Mouse (Mus musculus) heart, postnatal 10 days (tissue): ENCODE measurements at regions not wholly inside any gene's neighbourhood (a gene's known extent, or its start where the extent isn't known, plus 50 kb on each side); places are given as distances from the start of the nearest gene placed in this dataset.

ENCODE experiments used
- DNase-seq, 2 experiments: peaks; one replicate each; pipeline ENCODE4 v3.0.0; 2021
- intact Hi-C: fragments of 180-260 bp; cut with DNase I; formaldehyde crosslinking; loops from one replicate; pipeline ENCODE4 v1.15.1; 2025

DNA sequence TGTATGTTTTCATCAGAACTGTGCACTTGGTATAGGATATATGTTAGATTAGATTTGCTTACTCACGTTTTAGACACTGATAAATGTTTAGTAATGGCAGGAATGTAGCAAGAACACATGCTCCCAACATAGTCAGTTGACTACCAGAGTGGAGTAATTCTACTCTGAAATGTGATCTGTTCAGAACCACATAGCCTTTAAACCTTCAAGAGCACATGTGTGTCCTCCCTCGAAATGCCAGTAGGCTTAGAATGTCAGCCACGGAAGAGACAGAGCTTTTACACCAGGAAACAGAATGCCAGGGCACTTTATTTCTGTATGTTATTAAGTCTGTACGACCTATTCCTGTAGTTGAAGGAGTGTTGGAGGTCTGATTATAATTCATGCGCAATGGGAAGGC is 51.3 kb upstream of the Cd28 start:
- no peak for DNase-seq
- intact Hi-C loops: loop anchor here (5.0 kb wide), 2 partner anchors 98 to 197 kb away; partner anchors contain the start of gene Raph1

DNA sequence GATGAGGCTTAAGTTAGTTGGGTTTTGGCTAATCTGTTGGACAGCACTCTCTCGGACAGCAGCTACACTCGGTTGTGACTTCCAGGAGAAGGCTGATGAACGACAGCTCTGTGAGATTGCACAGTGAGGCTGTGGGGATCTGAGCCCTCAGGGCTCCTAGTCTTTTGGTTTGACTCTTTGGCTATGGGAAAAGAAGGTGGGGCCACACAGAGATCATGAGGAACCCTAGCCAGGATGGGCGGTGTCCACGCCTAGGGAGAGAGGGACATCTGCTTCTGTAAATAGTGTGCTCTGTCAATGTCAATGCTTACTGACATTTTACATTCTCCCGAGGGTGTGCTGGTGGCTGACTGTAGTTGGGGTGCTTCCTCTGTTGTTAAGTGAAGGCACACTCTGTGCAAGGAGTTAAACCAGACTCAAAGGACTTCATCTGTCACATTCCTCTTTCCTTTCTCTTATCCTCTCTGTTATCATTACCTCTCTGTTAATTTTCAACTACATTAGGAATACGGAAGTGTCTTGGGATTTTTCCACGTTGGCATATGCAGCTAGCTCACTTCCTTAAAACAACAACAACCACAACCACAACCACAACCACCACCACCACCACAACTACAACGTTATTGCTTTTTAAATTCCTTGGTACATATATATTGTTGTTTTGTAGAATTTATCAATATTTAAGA is 54.2 kb upstream of the Cd28 start:
- peak; percentile 67 to 72 for DNase-seq
- intact Hi-C loops: no loop called here

DNA sequence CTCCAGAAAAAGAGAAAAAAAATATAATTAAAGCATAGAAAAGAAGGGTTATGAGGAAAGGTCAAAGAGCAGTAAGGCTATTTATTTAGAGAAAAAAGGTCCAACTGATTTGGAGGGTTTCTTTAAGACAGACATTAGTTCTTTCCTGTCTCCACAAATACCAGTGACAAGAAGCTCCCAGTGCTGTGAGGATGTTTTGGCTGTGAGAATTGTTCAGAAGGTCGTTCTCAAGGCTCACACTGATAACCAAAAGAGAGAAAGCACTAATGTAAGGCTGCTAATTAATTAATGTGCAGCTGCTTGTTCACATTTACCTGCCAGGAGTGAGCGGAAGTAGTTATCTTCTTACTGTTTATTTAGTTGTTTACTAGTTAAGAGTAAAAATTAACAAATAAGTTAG is 54.7 kb upstream of the Cd28 start:
- intact Hi-C loops: no loop called here
- no peak for DNase-seq

DNA sequence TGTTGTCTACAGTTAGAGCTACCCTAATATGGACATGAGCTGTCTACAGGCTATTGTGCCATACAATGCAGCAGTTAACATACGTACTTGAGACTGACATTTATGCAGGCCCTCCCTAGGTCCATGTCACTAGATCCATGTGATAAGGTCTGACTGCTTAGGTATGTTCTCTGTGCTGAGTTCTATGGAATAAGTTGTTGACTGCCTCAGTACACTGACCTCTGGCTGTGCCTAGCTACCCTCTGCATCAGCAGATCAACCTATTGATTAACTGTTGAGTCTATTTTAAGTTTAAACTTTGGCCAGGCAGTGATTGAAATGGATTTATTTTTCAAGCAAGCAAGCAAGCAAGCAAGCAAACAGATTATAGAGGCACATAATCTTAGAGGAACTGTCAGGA is 57.0 kb upstream of the Cd28 start:
- no peak for DNase-seq

DNA sequence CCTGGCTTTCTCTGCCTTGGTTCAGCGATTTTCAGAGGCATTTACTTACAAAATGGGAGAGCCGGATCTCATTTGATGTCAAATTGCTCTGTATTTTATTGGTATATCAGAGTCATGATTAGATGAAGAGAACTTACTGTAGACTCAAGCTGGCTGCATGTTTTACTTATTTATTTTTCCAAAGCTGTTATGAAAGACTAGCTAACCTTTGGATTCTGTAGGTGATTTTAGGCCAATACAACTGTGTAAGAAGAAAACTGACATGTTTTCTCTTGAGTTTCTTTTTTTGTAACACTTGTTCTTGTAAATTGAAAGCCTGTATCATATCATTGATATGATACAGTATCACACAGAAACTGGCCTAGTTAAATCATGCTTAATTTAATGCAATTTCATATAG is 57.6 kb upstream of the Cd28 start:
- intact Hi-C loops: no loop called here
- no peak for DNase-seq

More for the DNA sequence above, 57.0 kb upstream of the Cd28 start:
- intact Hi-C loops: no loop called here

DNA sequence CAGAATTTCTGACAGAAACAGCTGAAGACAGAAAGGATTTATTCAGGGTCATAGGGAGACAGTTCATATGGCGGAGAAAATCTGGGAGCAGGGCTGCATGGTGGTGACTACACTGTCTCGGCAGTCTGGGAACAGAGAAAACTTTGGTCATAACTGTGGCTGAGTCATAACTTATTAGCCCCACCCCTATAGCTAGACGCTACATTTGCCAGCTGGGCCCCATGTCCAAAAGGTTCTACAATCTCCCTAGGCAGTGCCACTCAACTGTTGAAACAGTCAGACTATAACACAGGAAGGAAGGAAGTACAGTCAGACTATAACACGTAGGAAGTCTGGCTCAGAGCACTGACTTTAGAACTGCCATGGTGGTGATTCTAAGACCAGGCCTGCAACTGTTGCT is 58.2 kb upstream of the Cd28 start:
- intact Hi-C loops: no loop called here
- no peak for DNase-seq

DNA sequence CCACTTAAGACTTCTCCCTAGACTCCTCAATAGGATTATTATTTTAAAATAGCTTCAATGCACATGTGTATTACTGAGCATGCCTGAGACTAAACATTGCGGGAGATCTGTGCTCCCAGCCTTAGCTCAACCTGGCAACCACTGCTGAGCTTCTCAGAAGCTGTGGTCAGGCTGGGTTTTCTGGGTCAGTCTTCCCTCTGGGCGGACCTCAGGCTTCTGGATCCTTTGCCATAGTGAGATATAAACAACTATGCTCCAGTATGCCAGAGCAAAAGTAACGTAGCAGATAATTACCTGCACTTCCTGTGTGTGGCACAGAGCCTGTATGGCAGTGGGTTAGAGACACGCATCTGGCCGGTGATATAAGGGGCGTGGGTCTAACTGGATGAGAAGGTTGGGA is 59.1 kb upstream of the Cd28 start:
- DNase-seq: no peak
- intact Hi-C loops: no loop called here

DNA sequence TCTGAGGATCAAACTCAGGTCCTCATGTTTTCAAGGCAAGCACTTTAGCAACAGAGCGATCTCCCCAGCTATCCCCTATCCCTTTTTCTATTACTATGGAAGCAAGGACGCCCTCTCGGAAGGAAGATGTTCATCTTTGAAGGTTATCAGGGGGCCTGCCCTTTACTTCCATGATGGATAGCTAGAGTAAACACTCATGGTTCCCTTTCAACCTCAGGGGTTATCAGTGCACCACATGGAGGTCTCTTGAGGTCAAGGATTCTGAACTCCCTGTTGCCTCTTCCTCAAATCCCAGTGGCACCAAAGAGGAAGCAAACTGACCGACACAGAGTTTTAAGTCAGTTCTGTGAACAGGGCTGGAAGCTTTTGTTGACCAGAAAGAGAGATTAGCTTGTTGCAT is 59.6 kb upstream of the Cd28 start:
- intact Hi-C loops: no loop called here
- DNase-seq: no peak

DNA sequence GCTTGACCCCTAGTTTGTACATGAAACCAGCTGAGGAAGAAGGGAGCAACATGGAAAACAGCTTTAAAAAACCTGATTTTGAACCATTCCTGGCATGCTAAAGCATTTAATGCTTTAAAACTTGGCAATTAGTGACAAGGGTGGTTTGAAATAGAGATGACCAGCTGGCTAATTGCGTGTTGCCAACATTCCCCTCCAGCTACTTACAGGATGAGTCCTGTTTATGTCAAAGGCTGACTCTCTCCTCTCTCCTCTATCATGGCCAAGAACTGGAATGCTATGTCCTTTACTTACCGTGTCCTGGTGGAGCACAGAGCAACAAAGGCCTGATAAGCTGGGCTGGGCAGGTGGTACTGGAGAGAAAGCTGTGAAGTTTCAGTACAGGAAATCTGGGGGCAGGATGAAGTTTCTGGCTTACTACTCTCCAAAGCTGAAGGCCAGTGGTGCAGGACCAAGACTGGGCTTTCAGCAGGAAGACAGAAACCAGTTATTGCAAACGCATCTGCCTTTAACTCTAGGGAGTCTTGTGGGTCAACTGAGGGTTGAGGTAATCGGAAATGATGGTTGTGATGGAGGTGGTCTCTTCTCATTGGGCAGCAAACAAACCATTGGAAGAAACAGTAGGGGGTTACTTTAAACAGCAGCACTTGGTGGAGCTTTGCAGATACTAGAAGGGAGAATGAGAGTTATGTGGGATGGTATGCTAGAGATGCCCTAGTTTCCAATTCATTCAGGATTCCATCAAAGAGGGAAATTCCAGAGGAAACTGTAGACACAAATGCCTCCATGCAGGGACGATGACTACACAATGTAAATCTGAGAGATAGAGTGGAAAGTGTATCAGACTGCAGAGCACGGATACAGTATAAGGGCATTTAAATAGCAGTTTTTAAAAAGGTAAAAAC is 60.7 kb upstream of the Cd28 start:
- intact Hi-C loops: no loop called here
- DNase-seq: peak in 1 of 2 experiments; percentile 41

DNA sequence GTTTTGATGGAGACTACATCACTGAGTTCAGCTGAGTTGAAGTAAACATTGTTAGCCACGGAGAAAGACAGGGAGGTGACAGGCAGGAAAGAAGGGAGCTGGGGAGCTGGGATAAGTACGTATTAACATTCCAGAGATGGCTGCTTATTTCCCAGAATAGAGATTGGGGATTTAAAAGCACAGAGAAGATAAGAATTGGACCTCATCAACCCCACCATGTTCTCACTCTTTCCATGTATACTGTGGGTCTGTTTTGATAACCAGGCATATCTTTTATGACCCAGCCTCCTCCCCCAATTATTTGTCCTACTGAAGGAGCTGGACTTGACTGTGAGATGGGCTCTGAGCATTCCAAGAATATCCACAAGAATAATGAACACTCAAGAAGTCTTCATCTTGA is 61.4 kb upstream of the Cd28 start:
- no peak for DNase-seq
- intact Hi-C loops: no loop called here

DNA sequence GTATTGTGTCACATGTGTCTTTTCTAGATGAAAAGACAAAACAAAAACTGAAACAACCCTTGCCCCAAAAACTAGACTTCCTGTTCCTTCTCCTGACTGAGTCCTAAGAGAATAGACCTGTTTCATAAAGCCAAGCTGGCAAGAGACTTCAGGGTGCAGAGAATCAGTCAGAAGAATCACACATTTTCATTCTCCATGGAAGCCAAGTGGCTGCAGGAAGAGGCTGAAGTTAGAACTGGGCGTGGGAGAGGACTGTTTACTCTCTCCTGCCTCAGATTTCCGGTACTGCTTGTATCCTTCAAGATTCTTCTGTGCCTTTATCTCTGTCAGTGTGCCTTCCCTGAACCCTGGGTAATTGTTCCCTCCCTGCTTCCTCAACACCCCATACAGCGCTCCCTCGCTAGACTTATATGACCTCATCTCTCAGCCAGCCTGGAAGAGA is 64.0 kb upstream of the Cd28 start:
- peak in 1 of 2 experiments; percentile 44 for DNase-seq
- intact Hi-C loops: loop anchor here (5.0 kb wide), 1 partner anchor 35 kb away; no protein-coding TSS in a partner anchor

DNA sequence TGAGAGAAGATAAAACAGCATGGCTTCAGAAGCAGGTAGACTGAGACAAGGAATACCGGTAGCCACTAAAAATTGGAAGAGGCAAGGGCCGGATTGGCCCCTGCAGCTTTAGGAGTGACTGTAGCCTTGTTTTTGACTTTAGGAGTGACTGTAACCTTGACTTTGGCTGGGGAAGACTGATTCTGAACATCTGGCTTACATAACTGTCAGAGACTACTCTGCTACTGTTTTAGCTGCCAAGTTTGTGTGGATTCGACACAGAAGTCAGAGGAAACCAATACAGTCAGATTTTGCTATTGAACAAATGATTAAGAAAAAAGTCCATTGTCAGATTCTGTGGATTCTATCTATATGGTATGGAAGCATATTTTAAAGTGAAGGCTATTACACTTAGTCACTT is 66.4 kb upstream of the Cd28 start:
- peak; percentile 62 to 63 for DNase-seq
- intact Hi-C loops: loop anchor here (5.0 kb wide), 1 partner anchor 33 kb away; no protein-coding TSS in a partner anchor

DNA sequence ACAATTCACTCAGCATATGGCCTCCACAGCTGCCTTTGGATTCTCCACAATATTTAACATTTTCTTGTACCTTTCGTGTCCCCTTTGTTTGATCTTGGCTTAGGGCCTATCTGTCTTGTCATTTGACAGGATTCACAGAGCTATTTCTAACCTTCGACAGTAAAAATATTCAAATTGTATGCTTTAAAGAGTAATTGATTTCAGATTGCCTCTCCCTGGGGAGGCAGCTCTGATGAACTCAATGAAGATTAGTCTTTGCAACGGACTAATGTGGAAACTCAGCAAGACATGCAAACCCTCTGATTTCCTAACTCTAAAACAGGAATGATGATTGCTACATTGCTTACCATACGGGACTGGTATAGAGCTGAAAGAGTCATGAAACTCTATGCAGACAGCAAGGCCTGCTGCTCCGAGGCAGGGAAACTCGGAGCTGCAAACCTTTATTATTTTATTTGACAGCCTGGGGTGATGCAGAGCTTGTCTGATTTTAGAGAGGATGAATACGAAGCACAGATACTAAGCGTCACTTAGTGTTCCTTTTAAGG is 67.2 kb upstream of the Cd28 start:
- intact Hi-C loops: no loop called here
- DNase-seq: no peak

DNA sequence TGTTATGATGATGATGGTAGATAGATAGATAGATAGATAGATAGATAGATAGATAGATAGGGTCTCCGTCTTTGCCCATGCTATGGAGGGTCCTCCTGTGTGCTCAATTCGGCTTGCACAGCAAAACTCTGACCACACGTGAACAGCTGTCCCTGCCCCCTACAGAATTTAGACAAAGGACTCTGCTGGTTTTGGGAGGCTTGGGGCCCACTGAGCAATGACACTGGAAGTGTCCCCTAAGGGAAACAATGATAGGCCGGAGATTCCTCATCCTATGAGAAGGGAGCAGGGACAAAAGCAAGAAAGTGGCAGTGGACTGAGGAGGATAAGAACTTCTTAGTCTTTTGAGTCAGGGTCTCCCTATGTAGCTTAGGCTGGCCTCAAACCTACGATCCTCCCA is 69.8 kb upstream of the Cd28 start:
- DNase-seq: no peak
- intact Hi-C loops: no loop called here

DNA sequence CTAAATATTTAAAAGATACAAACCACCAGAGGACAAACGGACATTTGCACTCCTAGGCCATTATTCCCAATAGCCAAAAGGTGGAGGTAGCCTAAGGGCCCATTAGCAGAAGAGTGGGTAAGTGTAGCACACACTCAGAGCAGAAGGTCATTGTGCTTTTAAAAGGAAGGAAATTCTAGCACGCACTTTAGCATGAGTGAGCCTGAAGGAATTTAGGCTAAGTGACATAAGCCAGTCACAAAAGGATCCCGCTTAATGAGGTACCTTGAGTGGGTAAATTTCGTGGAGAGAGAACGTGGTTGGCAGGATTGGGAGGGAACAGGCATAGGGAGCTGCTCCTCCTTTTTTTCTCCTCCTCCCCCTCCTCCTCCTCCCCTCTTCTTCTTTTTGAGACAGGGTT is 70.4 kb upstream of the Cd28 start:
- intact Hi-C loops: no loop called here
- no peak for DNase-seq

DNA sequence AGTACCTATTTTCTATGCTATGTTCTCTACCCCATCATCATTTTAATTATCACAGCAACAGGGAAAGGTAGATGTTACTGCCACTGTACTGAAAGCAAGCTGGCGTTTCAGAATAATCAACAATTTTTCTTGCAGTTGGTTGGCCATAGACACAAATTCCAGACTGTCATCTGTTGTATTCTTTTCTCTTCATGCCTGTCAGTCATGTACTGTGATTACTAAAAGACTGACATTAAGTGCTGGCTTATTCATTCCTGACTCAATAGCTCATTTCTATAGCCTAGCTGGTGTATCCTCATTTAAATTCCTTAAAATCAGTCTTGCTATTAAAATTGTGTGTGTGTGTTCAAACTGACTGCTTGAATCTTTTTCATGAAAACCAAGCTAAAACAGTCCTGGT is 71.4 kb upstream of the Cd28 start:
- intact Hi-C loops: no loop called here
- DNase-seq: no peak

DNA sequence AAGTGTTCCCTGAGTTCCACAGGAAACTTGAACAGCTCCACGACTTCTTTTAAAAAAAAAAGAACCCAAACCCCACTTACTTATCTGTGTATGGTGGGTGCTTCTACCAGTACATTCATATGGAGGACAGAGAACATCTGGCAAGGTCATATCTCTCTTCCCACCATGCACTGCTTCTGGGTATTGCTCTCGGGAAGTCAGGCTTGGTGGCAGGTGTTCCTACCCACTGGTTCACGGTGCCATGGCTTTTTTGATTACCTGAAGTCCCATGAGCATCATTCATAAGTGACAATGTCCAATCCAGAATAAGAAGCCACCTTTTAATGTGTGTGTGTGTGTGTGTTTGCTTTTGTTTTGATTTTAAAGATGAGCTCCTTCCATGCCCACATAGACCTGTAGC is 73.8 kb upstream of the Cd28 start:
- DNase-seq: no peak
- intact Hi-C loops: no loop called here

DNA sequence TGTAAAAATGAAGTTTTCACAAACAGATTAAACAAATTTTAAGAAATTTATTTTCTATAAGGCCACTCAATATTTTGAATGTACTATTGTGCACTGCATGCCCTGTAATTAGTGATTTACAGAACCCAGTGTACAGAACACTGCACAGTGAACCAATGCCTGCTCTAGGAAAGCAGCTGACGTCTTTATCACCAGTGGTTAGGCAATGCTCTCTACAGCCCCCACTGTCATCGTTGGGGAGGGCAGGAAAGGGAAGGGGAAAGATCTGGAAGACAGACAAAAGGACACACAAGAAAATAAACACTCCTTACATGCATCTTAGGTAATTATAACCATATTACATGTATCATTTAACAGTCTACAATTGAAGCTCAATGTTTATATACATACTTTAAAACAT is 74.4 kb upstream of the Cd28 start:
- no peak for DNase-seq

DNA sequence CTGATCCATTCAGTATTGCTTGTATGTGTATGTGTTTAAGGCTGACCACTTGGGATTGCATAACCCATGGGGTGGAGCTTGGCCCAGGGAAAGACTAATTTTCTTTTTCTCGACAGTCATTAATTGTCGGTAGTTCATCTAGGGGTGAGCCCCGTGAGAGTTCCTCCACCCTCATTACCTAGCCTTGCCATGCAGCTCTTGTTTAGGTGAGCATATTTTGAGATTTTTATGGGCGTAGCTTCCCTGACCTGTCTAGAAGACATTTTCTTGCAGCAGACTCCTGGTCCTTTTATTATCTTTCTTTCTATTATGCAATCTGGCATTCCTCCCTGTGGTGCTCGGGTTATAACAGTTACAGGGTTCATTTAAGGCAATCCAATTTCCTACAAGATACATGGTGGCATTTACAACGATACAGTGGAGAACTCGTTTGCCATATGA is 74.4 kb upstream of the Raph1 start:
- intact Hi-C loops: no loop called here
- DNase-seq: no peak

More for the DNA sequence above, 74.4 kb upstream of the Cd28 start:
- intact Hi-C loops: no loop called here

DNA sequence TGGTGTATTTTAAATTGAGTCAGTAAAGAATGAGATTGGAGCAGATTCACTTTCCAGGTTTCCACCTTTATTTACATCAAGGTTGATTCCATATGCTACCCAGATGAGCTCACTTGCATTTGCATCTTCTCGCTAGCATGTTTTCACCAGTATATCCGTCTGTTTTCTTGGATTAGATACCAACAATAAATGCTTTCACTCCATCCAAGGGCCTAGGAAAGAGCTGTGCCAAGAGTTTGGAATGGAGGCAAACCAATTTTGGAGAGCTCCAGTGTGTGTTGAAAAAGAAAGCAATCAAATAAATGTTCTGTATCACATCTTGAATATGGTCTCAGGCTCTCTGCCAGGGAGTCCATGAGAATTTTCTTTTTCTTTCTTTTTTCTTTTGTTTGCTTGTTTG is 72.6 kb upstream of the Raph1 start:
- peak in 1 of 2 experiments; percentile 3 for DNase-seq
- intact Hi-C loops: no loop called here

DNA sequence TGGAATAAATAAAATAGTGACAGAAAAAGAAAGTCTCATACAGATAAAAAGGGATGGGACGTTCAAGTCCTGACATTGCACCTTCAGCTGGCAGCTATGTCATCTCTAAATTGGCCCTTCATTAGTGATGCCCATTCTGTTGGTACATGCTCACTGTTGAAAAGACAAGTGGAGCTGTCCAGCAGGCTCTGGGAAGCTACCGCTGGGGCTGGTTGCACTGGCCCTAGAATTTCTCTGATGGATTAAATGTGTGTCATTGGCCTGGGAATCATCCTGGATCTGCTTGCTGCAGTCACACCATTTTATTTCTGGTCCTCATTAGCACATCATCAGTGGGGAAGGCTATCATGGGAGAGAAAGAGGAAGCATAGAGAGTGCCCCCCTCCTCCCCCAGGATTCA is 72.2 kb upstream of the Raph1 start:
- no peak for DNase-seq
- intact Hi-C loops: no loop called here
